Mouse (Mus musculus): ENCODE results near the gene I0C0044D17Rik. TPM values are rescaled to one million over a fixed set of nuclear protein-coding genes. Genes with fewer than 3 reads are reported as not detected.

Gene I0C0044D17Rik
- polyA plus RNA-seq (2017; shearing (Covaris generic)) = not detected

GRCm38 (mm10) chr4:98823740-98824139 is at the start of gene I0C0044D17Rik:
Gene I0C0044D17Rik (minus strand): TSS chr4:98823840.

DNA sequence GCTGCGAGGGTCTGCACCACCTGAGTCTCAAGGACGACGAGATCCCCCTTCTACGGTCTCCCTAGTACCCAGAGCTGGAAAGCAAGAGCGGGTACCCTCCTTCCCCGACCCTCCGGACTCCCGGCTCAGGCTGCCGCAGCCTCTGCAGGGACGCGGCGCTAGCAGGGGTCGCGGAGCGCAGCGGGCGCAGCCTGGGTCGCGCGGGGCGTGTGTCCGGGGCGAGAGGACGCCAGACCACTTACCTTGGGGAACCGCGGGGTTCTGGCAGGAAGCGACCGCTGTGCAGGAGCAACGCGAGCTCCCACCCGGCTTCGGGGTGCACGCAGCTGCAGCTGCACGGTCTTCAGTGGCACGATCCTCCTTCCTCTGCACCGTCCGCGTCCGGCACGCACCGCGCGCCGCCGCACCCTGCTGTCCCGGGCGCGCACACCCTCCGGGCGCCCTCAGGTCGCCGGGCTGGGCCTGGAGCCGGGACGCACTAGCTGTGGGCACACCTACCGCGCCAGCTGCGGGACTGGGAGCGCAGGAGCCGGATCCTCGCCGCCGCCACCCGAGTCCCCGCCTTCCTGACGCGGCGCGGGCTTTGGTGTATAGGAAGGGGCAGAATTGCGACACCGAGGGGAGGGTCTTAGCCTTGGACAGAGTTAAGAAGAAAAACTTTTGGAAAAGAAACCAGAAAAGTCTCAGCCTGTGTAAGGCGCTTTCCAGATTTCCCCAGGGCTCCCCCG is 6.3 kb downstream of the I0C0044D17Rik start, which contains the start of gene Kank4:
Gene Kank4, minus strand, starts transcription at position 354 of the 728 bp plus-strand sequence.

Other genes starting within 250 kb of the I0C0044D17Rik start
- not detected for gene L1td1, start 97.1 kb downstream of the I0C0044D17Rik start, polyA plus RNA-seq (2017; shearing (Covaris generic))
- gene Kank4, start 6.3 kb downstream of the I0C0044D17Rik start, polyA plus RNA-seq (2017; shearing (Covaris generic)) = not detected
- gene Usp1, start 100.0 kb upstream of the I0C0044D17Rik start, polyA plus RNA-seq (2017; shearing (Covaris generic)) = 44.9 TPM
- gene Angptl3, start 207.1 kb upstream of the I0C0044D17Rik start, polyA plus RNA-seq (2017; shearing (Covaris generic)) = not detected

Measured in effector memory CD4-positive, alpha-beta T cell, adult 5 months (primary cell).